ENCODE assay signal across 18 mouse cellular contexts in the genomic region with DNA sequence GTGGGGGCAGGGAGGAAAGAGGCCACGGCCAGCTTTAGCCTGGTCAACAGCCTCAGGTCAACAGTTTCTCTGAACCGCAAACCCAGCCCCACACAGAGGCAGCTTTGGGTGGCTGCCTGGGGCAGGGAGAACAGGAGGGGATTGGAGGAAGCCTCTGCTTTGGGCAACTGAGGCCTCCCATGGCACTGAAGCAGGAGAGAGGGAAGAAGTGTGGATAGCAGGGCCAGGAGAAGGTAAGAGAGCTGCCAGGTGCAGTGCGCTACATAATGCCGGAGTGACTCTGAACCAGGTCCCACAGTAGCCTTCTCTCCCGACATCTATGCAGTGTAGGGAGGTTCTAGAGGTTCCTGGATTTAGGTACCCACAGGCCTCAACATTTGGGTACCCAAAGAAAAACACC. TPM values are rescaled to one million over a fixed set of nuclear protein-coding genes. Genes with fewer than 3 reads are reported as not detected.
DNase-seq lines count a peak whose midpoint lies in the region; ATAC-seq and TF ChIP-seq lines count a peak whose summit lies in the region.
"Had no signal": no experiment of that assay in that cellular context is flagged by ENCODE, and none has a peak within 500 bp of the region (broad histone marks: within the 10 kb centered on the region; RNA-seq: fewer than 3 reads in every experiment).

No protein-coding gene starts in this region.

- no peak for DNase-seq in heart, embryonic 10.5 days (ENCODE audit: low spot score)
- DNase-seq in heart, adult 18-20 months: no peak
- no peak for DNase-seq in kidney, postnatal 0 days (ENCODE audit: low spot score)
- DNase-seq in kidney, postnatal 14 days: no peak
- DNase-seq in neural tube, embryonic 11.5 days (ENCODE audit: low spot score): no peak
- no peak for DNase-seq in neural tube, embryonic 10.5 days (ENCODE audit: extremely low spot score, low spot score)
- DNase-seq: cerebellum, postnatal 14 days; heart, postnatal 36 days; kidney, adult 8-10 months; liver had no signal

- no peak overlapping the region for H3K9ac ChIP-seq in kidney, postnatal 0 days (ENCODE audit: low read depth, low read length)
- peak overlapping the region; percentile 18; the same call in 1 of the 2 replicates for H3K9ac ChIP-seq in neural tube, embryonic 11.5 days (ENCODE audit: low read length)

- no peaks in the 10 kb centered on the region; the same call in 1 of the 2 replicates for H3K9me3 ChIP-seq in heart, embryonic 10.5 days
- no peaks in the 10 kb centered on the region for H3K9me3 ChIP-seq in kidney, postnatal 0 days (replicated peaks; ENCODE audit: low read length)
- no peaks in the 10 kb centered on the region for H3K9me3 ChIP-seq in neural tube, embryonic 11.5 days (ENCODE audit: control insufficient read depth, low read length)
- H3K9me3 ChIP-seq: megakaryocyte, embryonic 14.5 days; neural tube, embryonic 12.5 days had no signal

- no peak overlapping the region for H3ac ChIP-seq in myocyte (ENCODE audit: control insufficient read depth, insufficient read length)

- no peaks in the 10 kb centered on the region for H3K27me3 ChIP-seq in heart, embryonic 10.5 days (ENCODE audit: insufficient read depth, poor library complexity, severe bottlenecking)
- H3K27me3 ChIP-seq in kidney, postnatal 0 days (ENCODE audit: insufficient read depth, low read length): no peaks in the 10 kb centered on the region
- H3K27me3 ChIP-seq in neural tube, embryonic 11.5 days (ENCODE audit: control insufficient read depth, insufficient read depth, low read length): no peaks in the 10 kb centered on the region
- H3K27me3 ChIP-seq in myocyte (ENCODE audit: control insufficient read depth, insufficient read depth, insufficient read length): no peaks in the 10 kb centered on the region
- H3K27me3 ChIP-seq: neural tube, embryonic 12.5 days had no signal

- H3K4me3 ChIP-seq in heart, embryonic 10.5 days: no peak overlapping the region
- H3K4me3 ChIP-seq in kidney, postnatal 0 days (replicated peaks; ENCODE audit: low read depth, low read length): no peak overlapping the region
- no peak overlapping the region for H3K4me3 ChIP-seq in neural tube, embryonic 11.5 days (ENCODE audit: low read depth, low read length)
- H3K4me3 ChIP-seq in myocyte: no peak overlapping the region
- H3K4me3 ChIP-seq: erythroblast, embryonic 14.5 days; heart, adult 2 months; megakaryocyte, embryonic 14.5 days; neural tube, embryonic 12.5 days had no signal

- ATAC-seq in kidney, postnatal 0 days (replicated peaks; ENCODE audit: low FRiP score, low read depth): no peak
- ATAC-seq in neural tube, embryonic 11.5 days (ENCODE audit: insufficient read depth, low FRiP score, low TSS enrichment): no peak

- WGBS in heart, embryonic 10.5 days: 57% methylated on average over 5 of the region's 5 CpGs
- 53% methylated on average over 5 of the region's 5 CpGs for WGBS in kidney, postnatal 0 days
- WGBS in neural tube, embryonic 11.5 days: 68% methylated on average over 5 of the region's 5 CpGs

- peaks cover 28% of the 10 kb centered on the region for H3K36me3 ChIP-seq in heart, embryonic 10.5 days
- peaks cover 7% of the 10 kb centered on the region; the same call in 1 of the 2 replicates for H3K36me3 ChIP-seq in kidney, postnatal 0 days (ENCODE audit: insufficient read depth, low read length)
- peaks cover 2% of the 10 kb centered on the region for H3K36me3 ChIP-seq in neural tube, embryonic 11.5 days (ENCODE audit: control insufficient read depth, insufficient read depth, low read length)
- peaks cover 23% of the 10 kb centered on the region for H3K36me3 ChIP-seq in myocyte (ENCODE audit: control insufficient read depth, insufficient read depth)

- no peak overlapping the region for H3K4me2 ChIP-seq in kidney, postnatal 0 days (ENCODE audit: low read length)
- no peak overlapping the region for H3K4me2 ChIP-seq in neural tube, embryonic 11.5 days (ENCODE audit: low read depth)
- H3K4me2 ChIP-seq in myocyte (ENCODE audit: low read depth): no peak overlapping the region
- H3K4me2 ChIP-seq: neural tube, embryonic 12.5 days had no signal

- no peak for TF ChIP-seq CTCF in kidney, postnatal 0 days (IDR thresholded peaks at IDR 0.05; ENCODE audit: low read depth)

- TF ChIP-seq POLR2A in myocyte (IDR thresholded peaks at IDR 0.05; ENCODE audit: insufficient read length, low read depth): no peak

- peaks cover 80% of the 10 kb centered on the region for H3K4me1 ChIP-seq in heart, embryonic 10.5 days
- peaks cover 38% of the 10 kb centered on the region for H3K4me1 ChIP-seq in kidney, postnatal 0 days (replicated peaks; ENCODE audit: insufficient read depth, low read length)
- H3K4me1 ChIP-seq in neural tube, embryonic 11.5 days (ENCODE audit: control insufficient read depth, insufficient read depth, low read length): peaks cover 52% of the 10 kb centered on the region

- peak overlapping the region; percentile 93 for H3K27ac ChIP-seq in heart, embryonic 10.5 days
- H3K27ac ChIP-seq in kidney, postnatal 0 days: 0 out of 2 replicates have a peak overlapping the region, but pooled peaks have one; percentile 86
- no peak overlapping the region; the same call in 1 of the 2 replicates for H3K27ac ChIP-seq in neural tube, embryonic 11.5 days (ENCODE audit: low read depth, low read length)
- H3K27ac ChIP-seq: neural tube, embryonic 12.5 days had no signal

- H3K79me2 ChIP-seq in myocyte (ENCODE audit: control insufficient read depth, insufficient read depth): peaks cover 14% of the 10 kb centered on the region

TF ChIP-seq in myocyte, 11 proteins besides CTCF, POLR2A, EP300 and RAD21:
- peak; percentile 81 for TF ChIP-seq POLR2AphosphoS2 (IDR thresholded peaks at IDR 0.05; ENCODE audit: insufficient read length, low read depth)
- TF ChIP-seq TCF3 (IDR thresholded peaks at IDR 0.05; ENCODE audit: insufficient read length, low read depth): no peak
- no peak for TF ChIP-seq SRF (IDR thresholded peaks at IDR 0.05; ENCODE audit: control insufficient read depth, insufficient read length, low read depth)
- TF ChIP-seq MAX (IDR thresholded peaks at IDR 0.05; ENCODE audit: low read depth): no peak

RNA-seq across cellular contexts. Expression of gene Nes, which starts 9.8 kb away (rescaled TPM):
- polyA plus RNA-seq in heart, embryonic 10.5 days (2016; fragmentation: Nextera tagmentation; extraction: Ambion mirVana): 25.0 and 28.8 TPM in 2 replicates
- total RNA-seq in heart, adult 18-20 months (2021): 10 to 100 TPM; 12.5 to 24.8 TPM
- polyA plus RNA-seq in kidney, postnatal 0 days (2015; fragmentation: Nextera tagmentation; extraction: Ambion mirVana): 24.6 and 28.9 TPM in 2 replicates
- 59.5 and 60.2 TPM in 2 replicates for polyA plus RNA-seq in neural tube, embryonic 11.5 days (2014; fragmentation: Nextera tagmentation; extraction: Ambion mirVana)
- 268 TPM for polyA plus RNA-seq in myocyte (2012; fragmentation: generic; extraction: Trizol)
- polyA plus RNA-seq: erythroblast, embryonic 14.5 days had no signal

RNA-seq across cellular contexts. Expression of gene Bcan, which starts 19.3 kb away (rescaled TPM):
- polyA plus RNA-seq in heart, embryonic 10.5 days (2016; fragmentation: Nextera tagmentation; extraction: Ambion mirVana): 0.05 TPM in 1 of 2 replicates, not detected in the other
- under 1 TPM in 1 of 2 experiments, not detected in 1; 0.32 TPM for total RNA-seq in heart, adult 18-20 months (2021)
- 0.14 TPM in 1 of 2 replicates, not detected in the other for polyA plus RNA-seq in kidney, postnatal 0 days (2015; fragmentation: Nextera tagmentation; extraction: Ambion mirVana)
- polyA plus RNA-seq in neural tube, embryonic 11.5 days (2014; fragmentation: Nextera tagmentation; extraction: Ambion mirVana): 0.31 and 0.72 TPM in 2 replicates
- polyA plus RNA-seq in myocyte (2012; fragmentation: generic; extraction: Trizol): 0.06 TPM
- total RNA-seq: gastrocnemius, adult 18-20 months had no signal
- polyA plus RNA-seq: erythroblast, embryonic 14.5 days had no signal

RNA-seq across cellular contexts. Expression of gene Crabp2, which starts 32.3 kb away (rescaled TPM):
- polyA plus RNA-seq in heart, embryonic 10.5 days (2016; fragmentation: Nextera tagmentation; extraction: Ambion mirVana): 35.8 and 126 TPM in 2 replicates
- total RNA-seq in heart, adult 18-20 months (2021): not detected
- 20.1 and 20.9 TPM in 2 replicates for polyA plus RNA-seq in kidney, postnatal 0 days (2015; fragmentation: Nextera tagmentation; extraction: Ambion mirVana)
- polyA plus RNA-seq in neural tube, embryonic 11.5 days (2014; fragmentation: Nextera tagmentation; extraction: Ambion mirVana): 565 and 607 TPM in 2 replicates
- polyA plus RNA-seq in myocyte (2012; fragmentation: generic; extraction: Trizol): 67.6 TPM
- total RNA-seq: heart, postnatal 36 days had no signal
- polyA plus RNA-seq: erythroblast, embryonic 14.5 days; heart, adult 2 months had no signal

RNA-seq across cellular contexts. Expression of gene Hapln2, which starts 46.7 kb away (rescaled TPM):
- 0.07 and 0.08 TPM in 2 replicates for polyA plus RNA-seq in heart, embryonic 10.5 days (2016; fragmentation: Nextera tagmentation; extraction: Ambion mirVana)
- not detected for total RNA-seq in heart, adult 18-20 months (2021)
- polyA plus RNA-seq in kidney, postnatal 0 days (2015; fragmentation: Nextera tagmentation; extraction: Ambion mirVana): 0.13 and 0.17 TPM in 2 replicates
- 0.14 TPM in 1 of 2 replicates, not detected in the other for polyA plus RNA-seq in neural tube, embryonic 11.5 days (2014; fragmentation: Nextera tagmentation; extraction: Ambion mirVana)
- polyA plus RNA-seq in myocyte (2012; fragmentation: generic; extraction: Trizol): not detected
- total RNA-seq: adrenal gland, postnatal 4 days; gastrocnemius, adult 18-20 months; heart, adult 2 months; heart, postnatal 36 days had no signal
- polyA plus RNA-seq: C2C12; erythroblast, embryonic 14.5 days; heart, adult 2 months had no signal

RNA-seq across cellular contexts. Expression of gene Rrnad1, which starts 50.2 kb away (rescaled TPM):
- 16.8 and 21.0 TPM in 2 replicates for polyA plus RNA-seq in heart, embryonic 10.5 days (2016; fragmentation: Nextera tagmentation; extraction: Ambion mirVana)
- 1 to 10 TPM; 4.8 to 5.1 TPM for total RNA-seq in heart, adult 18-20 months (2021)
- polyA plus RNA-seq in kidney, postnatal 0 days (2015; fragmentation: Nextera tagmentation; extraction: Ambion mirVana): 12.1 and 12.3 TPM in 2 replicates
- polyA plus RNA-seq in neural tube, embryonic 11.5 days (2014; fragmentation: Nextera tagmentation; extraction: Ambion mirVana): 14.5 and 16.9 TPM in 2 replicates
- polyA plus RNA-seq in myocyte (2012; fragmentation: generic; extraction: Trizol): 7.0 TPM
